Mouse (Mus musculus) thymus, postnatal 14 days (tissue): ENCODE data around the gene Ttc39a.
A peak's percentile ranks its signal among the peaks of the same experiment; 100 is the strongest.
"Not testable (repeated sequence)": the region's sequence is repeated elsewhere in the genome, so short reads cannot be mapped to it uniquely, and the experiment has no call there.

Experiments
- DNase-seq: peaks from one replicate; pipeline ENCODE4 v3.0.0; 2021

Gene Ttc39a

DNA sequence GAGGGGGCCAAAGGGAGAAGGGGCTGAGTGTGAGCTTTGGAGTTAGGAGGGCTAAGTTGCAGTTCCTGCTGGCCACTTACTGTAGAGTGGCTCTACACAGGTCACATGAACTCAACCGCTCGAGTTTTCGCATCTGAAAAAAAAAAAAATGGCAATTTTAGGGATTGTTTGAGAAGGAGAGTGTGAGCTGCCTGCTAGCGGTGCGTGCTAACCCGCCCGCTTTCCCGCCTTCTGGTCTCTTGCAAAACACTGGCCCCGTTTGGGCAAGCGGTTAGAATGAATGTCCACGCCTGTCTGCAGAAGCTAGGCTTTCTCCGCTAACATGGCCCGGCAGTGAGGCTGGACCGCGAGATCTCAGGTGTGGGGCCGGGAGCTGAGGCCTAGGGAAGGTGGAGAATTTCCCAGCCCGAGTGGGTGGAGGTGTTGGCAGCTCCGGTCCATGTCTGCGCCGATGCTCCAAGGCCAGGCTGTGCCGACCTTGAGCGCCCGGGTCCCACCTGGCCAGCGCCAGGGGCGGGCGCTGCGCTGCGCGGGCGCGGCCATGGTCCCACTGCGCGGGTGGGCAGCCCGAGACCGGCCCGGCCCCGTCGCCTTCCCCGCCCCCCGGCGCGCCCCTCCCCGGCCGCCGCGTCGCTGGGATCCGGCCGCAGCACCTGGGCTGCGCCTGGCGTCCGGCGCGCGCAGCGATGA is at the start of gene Ttc39a:
TSS of gene Ttc39a (plus strand) at position 138 of the 690 bp plus-strand sequence.
- DNase-seq, result no peak

DNA sequence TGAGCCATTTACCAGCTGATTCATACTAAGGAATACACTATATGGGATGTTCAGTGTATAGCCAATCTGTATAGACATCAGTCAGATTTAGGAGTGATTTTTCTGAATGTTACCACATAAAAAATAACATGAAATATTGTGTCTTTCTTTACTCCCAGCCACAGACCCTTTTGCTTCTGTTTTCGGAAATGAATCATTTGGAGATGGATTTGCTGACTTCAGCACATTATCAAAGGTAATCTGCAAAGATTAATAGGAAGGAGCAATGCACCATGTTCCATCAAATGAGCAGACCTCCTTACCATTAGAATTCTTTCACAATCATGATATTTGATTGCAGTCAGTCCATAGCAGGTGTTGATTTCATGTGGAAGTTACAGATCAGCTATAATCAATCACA is 28.3 kb upstream of the Ttc39a start:
- no peak for DNase-seq

DNA sequence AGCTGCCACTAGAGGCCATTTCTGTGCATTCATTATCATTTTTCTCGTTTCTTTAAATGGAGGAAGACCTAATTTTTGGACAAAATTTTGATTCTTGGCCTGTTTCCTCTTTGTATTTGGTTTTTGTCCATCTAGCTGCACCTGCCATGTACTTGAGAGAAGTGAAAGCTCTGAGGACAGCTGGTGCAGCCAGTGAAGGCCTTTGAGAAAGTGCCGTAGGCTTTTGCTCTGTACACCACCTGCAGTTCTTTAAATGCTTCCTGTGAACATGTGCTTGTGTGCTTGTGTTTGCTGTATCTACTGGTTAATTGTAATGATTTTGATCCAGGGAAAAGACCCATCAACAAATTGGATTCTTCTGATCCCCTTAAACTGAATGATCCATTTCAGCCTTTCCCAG is 24.0 kb upstream of the Ttc39a start:
- no peak for DNase-seq

DNA sequence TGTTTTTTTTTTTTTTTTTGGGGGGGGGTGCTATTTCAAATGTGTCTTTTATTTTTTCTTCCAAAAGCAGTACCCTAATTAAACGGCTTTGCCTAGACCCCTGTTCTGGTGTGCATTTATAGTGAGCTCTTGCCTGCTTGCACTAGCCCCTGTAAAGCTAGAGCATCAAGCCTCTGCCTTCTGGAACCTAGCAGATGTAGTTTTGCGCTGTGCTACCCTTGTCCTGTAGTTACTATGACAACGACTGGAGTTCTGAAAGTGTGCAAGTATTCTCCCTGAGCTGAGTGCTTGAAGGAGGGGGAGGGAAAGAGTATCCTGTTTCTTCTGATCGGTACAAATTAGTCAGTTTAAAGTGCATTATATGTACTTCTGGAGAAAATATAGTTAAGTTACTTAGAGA is 20.8 kb upstream of the Ttc39a start:
- no peak for DNase-seq

DNA sequence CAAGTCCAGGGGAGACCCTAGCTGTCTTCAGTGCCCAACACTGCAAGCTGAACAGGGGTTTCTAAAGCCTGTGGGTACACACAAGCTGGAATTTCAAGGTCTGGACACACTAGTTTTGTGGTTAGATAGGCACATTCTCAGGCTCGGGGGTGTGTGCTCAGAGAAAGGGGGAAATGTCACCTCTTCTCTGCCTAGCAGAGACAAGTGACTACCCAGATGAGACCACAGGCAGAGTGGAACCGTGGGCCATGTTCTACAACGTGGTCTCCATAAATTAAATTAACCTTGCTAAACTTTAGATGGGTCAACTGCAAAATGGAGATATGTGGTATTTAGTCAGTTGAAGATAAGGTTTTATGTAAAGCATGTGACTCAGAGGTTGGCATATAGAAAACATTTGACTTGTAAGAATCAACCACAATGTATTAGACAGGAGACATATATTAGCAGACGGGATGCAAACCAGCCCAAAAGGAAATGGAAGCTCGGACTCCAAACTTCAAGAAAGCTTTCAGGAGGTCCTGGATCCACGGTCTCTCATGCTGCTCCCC is 13.1 kb upstream of the Ttc39a start:
- DNase-seq, result no peak

DNA sequence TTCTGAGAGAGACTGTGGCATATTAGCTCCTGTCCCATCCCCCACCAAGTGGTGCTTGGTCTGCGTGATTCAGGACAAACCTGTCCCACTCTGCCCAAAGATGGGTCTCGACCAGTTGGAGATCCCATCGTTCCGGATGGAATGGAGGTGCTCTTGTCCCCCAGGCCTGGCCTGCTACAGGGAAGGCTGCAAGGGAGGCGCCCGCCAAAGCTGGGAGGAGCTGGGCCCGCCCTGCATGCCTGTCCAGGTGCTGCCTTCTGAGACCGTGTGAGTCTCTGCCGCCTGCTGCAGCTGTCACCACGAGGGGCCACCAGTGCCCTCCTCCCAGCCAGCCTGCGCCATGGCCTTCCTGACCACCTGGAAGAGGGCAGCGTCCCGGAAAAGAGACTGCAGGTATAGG is 12.5 kb upstream of the Ttc39a start:
- peak; percentile 29 for DNase-seq

DNA sequence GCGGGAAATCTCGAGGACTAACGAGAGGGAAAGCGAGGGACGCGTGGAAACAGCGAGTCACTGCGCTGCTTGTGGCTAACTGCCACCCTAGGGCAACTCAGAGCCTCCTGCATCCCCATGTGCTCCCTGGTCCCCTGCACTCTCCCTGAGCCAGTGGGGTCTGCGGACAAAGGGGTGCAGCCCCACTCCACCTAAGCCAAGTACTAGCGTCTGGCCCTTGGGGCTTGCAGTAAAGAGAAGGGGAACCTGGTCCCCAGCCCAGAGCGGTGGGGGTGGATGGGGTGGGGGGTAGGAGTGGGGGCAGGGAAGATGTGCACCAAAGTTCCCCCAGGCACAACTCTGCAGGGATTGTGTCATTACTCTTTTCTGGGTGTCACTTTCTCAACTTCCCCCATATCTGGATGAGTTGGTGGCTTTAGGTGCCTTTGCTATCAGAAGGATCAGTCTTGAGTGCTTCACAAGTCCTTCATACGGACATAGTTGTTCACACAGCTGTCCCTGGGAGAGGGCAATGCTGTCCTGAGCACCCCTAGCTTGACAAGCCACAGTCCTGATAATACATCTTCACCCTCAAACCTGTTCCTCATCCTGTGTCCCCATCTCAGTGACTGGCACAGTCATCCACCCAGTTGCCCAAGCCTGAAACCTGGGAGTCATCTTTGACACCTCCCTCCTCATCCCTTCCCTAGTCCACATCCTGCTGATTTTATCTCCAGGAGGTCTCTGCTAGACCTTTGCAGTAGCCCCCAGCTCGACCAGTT is 11.9 kb upstream of the Ttc39a start:
- no peak for DNase-seq

DNA sequence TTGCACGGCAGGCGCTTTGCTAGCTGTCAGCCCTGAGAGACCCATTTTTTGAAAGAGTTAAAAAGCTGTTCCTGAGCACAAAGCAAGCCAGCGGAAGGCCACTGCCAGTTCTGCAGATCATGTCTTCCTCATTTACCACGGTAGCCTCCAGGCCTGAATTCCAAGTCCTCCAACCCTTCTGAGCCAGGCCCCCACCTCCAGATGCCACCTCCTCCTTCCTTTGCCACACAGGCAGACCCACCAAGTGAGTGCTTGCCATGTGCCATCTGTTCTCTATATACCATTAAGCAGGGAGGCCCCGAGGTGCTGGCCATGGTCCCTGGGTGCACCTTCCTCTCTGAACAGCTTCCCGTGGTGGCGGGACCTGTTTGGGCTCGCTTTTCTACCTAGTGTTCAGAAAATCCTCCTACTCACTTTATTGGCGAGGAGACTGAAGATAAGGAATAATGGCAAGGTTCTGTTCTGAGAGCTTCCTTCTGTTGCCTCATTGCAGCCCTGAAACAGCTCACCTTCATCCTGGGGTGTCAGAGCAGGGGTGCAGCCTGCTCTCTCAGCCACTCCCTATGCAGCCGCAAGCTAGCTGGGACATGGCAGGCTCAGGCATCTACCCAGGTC is 6.0 kb upstream of the Ttc39a start:
- no peak for DNase-seq

DNA sequence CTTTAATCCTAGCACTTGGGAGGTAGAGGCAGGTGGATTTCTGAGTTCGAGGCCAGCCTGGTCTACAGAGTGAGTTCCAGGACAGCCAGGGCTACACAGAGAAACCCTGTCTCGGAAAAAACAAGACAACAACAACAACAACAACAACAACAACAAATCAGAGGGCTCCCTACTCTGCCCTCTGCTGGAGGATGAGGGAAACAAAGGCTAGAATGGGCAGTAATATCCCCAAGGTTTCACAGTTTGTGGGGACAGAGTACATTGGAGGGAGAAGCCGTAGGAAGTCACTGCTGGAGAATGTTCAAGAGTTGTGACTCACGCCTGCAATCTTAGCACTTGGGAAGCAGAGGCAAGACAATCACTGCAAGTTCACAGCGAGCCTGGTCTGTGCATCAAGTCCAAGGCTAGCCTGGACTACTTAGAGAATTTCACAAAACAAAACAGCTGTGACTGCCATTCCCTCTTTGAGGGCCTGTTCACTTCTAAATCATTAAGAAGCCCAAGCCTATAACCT is 5.2 kb upstream of the Ttc39a start:
- no peak for DNase-seq

DNA sequence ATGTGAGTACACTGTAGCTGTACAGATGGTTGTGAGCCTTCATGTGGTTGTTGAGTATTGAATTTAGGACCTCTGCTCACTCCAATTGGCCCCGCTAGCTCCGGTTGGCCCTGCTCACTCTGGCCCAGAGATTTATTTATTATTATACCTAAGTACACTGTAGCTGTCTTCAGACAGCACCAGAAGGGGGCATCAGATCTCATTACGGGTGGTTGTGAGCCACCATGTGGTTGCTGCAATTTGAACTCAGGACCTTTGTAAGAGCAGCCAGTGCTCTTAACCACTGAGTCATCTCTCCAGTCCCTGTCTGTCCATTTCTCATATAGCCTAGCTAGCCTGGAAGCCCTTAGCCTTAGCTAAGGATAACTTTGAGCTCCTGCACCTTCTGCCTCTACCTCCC is 1.5 kb upstream of the Ttc39a start:
- not testable (repeated sequence) for DNase-seq

DNA sequence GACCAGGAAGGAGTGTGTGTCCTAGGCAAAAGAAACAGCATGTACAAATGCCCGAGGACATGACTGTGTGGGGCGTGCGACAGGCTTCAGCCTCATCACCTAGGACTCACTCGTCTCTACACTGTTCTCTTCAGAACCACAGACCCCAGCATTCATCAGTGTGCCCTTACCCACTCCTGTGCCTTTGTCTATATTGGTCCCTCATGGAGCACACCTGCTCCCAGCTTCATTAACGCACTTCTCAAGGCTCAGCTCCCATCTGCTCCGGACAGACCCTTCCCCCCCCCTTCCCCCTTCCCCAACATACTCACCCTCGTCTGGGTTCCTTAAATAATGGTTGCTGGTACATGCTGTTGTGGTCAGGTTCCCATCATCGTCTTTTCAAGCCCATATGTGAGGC is 1.0 kb upstream of the Ttc39a start:
- no peak for DNase-seq

DNA sequence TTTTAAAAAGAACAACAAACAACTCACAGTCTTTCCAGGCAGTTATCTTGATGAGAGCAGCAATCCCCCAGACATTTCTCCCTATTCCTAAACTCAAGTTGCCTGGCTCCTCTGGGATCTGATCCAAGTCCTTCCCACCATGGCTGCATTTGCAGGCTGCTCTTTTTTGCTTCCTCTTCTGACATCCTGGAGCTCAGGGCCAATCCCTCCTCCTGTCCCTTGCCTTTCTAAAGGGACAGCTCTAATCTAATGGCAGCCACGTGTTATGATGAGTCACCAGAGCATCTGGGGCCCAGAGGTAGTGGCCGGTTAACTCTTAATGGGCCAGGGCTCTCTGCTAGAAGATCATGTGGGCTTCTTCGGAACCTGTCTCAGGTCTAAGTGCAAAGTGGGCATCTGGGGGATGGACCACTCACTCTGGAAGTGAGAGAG is 353 bp upstream of the Ttc39a start:
- no peak for DNase-seq

DNA sequence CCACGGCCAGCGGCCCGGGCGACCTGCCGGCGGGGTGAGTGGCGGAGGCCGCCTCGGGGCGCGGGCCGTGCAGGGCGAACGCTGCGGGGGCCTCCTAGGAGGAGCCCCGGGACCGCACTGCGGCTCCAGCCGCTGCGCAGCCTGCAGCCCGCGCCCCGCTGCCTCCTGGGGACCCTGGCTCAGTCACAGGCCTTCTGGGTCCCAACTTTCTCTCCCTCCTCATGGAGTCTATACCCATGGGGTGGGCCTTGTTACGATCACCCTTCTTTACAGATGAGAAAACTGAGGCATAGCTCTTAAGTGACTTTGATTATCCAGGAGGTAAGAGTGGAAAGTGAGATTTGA is 725 bp downstream of the Ttc39a start:
- no peak for DNase-seq

DNA sequence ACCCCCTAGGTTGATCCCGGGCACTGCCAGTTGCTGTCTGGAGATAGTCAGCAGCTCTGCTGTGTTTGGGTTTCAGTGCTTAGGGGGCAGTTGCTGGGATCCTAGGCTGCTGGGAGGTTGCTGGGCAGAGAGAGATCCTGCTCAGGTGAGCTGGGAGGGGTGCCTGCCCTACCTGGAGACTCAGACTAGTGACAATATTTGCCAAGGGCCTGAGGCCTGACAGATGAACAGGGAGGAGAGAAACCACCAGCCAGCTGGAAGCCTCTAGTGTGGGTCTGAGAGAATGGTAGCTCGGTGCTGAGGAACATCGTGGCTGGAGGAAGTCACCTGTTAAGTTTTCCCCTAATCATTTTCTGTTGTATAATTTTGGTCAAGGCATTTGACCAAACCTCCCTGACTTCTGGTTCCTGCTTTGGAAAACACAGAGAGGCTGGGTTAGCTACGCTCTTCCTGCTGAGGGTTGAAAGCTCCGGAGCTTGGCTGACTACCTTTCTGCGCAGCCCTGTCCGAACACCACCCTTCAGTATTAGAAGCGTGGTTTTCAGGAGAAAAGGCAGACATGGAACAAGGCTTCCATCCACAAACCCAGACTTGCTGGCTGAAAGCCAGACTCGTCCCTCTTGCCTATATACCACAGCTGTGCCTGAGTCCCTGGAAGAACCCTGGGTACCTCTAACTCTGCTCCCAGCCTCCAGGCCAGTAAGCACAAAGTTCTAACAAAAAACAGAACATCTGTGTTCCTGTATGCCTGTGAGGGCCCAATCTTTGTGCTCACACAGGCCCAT is 1.5 kb downstream of the Ttc39a start:
- no peak for DNase-seq

DNA sequence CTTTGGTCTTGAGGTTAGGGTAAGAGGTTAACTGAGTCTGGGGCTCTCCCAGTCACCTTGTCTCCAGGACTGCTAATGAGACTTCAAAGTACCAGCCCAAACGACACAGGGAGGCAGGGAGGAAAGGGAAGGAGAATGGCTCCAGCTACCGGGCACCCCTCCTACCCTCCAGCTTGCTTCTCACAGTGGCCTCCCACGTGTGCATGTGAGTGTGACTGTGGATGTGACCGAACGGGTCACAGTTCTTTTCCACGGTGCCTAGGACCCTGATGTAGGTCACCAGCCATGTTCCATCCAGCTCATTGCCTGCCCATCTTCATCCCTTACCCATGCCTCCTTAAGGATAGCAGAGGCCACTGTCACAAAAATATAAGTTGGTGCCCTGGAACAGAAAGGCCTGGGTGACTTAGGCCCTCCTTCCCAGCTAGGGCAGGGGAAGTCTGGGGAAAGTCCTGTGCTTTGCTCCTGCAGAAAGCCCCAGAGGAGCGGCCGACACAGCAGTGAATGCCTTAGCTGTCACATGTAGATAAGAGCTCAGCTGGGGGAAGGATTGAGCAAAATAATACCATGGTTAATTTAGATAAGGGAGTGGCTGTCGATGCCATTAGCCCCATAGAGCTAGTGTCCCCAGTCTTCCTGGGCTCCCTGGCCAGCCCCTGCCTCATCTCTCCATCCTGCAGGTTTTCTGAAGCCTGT is 4.4 kb downstream of the Ttc39a start:
- no peak for DNase-seq

DNA sequence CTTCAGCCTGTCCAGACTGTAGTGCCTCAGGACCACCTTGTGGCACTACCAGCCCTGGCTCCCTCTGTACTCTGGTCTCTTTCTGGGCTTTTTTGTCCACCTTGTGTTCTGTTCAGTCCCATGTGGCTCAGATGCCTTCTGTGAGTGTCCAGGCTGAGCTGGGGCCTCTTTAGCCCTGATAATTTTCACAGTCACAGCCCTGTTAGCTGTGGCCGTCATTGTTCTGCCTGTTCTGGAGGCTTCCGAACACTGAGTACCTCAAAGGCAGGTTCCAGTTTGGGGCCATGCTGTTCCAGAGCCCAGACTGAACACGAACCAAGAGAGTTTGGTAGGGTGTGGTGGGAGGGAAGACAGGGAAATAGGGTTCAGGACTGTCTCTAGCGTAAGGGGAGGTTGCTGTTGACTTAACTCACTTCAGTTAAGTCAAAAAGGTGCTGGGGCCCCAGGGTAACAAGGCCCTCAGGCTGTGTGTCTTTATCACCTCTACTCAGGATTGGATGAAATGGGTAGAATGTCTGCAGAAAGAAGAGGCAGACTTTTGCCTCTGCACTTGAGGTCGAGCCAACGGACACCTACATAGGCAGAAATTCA is 5.0 kb downstream of the Ttc39a start:
- DNase-seq, result no peak

DNA sequence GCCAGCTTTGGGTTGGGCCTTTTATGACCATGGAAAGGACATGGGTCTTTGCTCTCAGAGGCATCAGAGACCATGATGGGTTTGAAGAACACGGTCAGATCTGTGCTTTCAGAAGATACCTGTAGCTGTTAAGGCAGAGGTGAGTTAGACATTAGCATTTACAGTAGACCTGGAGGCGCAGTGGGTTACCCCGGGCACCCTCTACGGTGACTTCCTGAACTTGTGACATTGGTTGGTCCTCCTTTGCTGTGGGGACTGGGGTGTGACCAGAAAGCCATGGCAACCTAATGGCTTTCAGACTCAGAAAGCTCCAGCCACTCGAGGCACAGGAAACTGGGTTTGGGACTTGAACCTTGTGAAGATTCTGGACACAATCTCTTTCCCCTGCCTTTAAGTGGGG is 5.8 kb downstream of the Ttc39a start:
- DNase-seq, result no peak

DNA sequence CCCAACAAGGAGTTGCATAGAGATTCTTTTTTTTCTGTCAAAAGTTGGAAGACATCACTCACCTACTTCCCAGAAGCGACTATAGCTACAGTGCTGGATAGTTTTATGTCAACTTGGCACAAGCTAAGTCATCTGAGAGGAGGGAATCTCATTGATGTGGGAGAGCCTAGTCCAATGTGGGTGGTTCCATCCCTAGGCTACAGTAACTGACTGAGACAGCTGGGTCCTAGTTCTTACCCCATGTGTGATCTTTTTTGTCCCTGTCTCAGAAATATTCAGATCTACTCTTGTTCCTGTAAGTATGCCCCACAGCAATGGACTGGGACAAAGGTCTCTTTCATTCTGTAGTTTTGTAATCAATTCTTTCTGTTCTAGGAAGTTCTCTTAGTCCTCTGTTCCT is 11.6 kb downstream of the Ttc39a start:
- no peak for DNase-seq

DNA sequence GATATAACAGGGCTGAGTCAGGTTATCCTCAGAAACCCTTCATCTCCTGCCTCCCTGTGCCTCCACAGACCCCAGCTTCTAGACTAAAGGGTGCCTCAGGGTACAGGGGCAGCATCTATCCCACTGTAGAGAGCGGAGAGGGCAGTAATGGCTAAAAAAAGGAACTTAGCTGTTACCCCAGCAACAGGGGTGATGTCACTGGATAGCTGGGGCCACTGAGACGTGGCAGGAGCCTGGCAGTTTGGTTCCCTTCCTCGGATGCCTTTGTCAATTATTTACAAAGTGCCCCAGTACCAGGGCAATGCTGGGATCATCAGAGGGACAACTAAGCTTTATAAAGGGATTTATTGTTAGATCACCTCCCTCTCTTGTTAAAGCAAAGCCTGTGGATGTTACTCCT is 12.6 kb downstream of the Ttc39a start:
- DNase-seq, result no peak

DNA sequence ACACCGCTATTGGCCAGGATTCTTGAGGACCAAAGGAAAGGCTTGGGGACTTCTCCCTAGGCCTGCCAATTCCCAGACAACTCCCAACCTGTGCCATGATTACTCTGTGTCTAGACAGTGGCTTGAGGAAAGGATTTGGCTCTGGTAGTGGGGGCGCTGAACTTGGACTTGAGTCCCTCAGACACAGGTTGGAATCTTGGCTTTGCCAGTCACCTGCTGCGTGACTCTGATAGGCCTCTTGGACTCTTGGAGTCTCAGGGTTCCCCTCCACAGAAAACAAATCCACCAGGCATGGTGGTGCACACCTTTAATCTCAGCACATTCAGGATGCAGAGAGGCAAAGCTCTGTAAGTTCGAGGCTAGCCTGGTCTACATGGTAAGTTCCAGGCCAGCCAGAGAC is 13.1 kb downstream of the Ttc39a start:
- DNase-seq, result no peak

DNA sequence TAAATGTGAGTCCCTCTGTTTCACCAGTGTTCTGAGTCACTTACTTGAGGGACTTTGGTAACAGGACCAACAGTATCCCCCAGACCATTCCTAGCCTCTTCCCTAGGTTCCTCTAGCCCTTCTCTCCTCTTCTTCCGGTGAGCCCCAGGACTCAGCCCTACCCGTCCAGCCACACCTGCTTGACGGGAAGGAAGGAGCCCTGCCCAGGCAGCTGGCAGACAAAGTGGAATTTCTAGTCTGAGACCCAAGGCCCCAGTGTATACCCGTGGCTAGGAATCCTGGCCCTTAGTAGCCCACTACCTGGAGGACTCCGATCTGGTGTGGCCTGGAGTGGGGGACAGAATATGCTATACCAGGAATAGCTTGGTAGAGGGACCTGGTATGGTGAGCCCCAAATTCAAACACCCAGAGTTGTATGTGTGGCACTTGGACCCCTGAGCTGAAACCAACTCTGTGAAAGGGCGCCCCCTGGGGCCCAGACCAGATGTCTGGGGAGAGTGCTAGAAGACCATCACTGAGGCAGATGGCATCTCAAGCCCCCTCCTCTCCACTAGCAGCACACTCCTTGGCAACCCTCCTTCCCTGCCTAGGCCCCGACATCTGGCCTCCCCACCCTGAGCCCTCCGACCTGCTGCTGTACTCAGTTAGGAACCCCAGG is 13.8 kb downstream of the Ttc39a start:
- DNase-seq, result peak; percentile 40
